Mouse (Mus musculus) hindbrain, embryonic 14.5 days (tissue): ENCODE data around the gene Atp2b4. TPM values are rescaled to one million over a fixed set of nuclear protein-coding genes. Genes with fewer than 3 reads are reported as not detected.

Experiments used
- ATAC-seq: fragments of 200-750 bp; cut with Nextera tagmentation; 2 replicates; pipeline ENCODE4 v1.8.0; 2017; ENCODE audit warnings: moderate number of reproducible peaks, mild to moderate bottlenecking, moderate TSS enrichment, moderate library complexity; ENCODE audit not compliant: low FRiP score
- DNase-seq: peaks from one replicate; pipeline ENCODE4 v3.0.0-alpha.2; 2015; ENCODE audit warnings: low spot score
- H3K27ac ChIP-seq: fragments of 300-500 bp; sonication (generic); 2 replicates; pipeline ENCODE4 v1.5.1; 2014; ENCODE audit warnings: mild to moderate bottlenecking, moderate library complexity
- H3K27me3 ChIP-seq: fragments of 300-500 bp; sonication (generic); 2 replicates; pipeline ENCODE4 v1.6.1; 2014; ENCODE audit warnings: mild to moderate bottlenecking, low read length, mixed read lengths; ENCODE audit not compliant: control insufficient read depth, insufficient read depth
- H3K36me3 ChIP-seq: fragments of 300-500 bp; sonication (generic); replicated peaks from 2 replicates; pipeline ENCODE4 v1.6.1; 2014; ENCODE audit not compliant: control insufficient read depth, insufficient read depth
- H3K4me1 ChIP-seq: fragments of 300-500 bp; sonication (generic); replicated peaks from 2 replicates; pipeline ENCODE4 v1.6.1; 2014; ENCODE audit warnings: antibody characterized with exemption, low read length, mixed read lengths; ENCODE audit not compliant: control insufficient read depth, insufficient read depth
- H3K4me2 ChIP-seq: fragments of 300-500 bp; sonication (generic); replicated peaks from 2 replicates; pipeline ENCODE4 v1.6.1; 2014; ENCODE audit warnings: mild to moderate bottlenecking, moderate library complexity
- H3K4me3 ChIP-seq: fragments of 300-500 bp; sonication (generic); replicated peaks from 2 replicates; pipeline ENCODE4 v1.5.1; 2014; ENCODE audit warnings: mild to moderate bottlenecking, low read length
- H3K9ac ChIP-seq: fragments of 300-500 bp; sonication (generic); 2 replicates; pipeline ENCODE4 v1.6.1; 2014
- H3K9me3 ChIP-seq: fragments of 300-500 bp; sonication (generic); 2 replicates; pipeline ENCODE4 v1.6.1; 2016; ENCODE audit warnings: low read length; ENCODE audit not compliant: control insufficient read depth
- WGBS: fragments of 180-500 bp; shearing (Covaris S2); extraction: QIAGEN DNeasy Blood & Tissue Kit; methylation state at CpG from one replicate; pipeline ENCODE4 v1.1.7; 2014; 5-methylcytosine and 5-hydroxymethylcytosine counted together
- microRNA-seq: library from miRNA; unstranded; fragments of <30 nt; microRNA quantifications from one replicate; pipeline ENCODE4, GENCODE M21; 2016
- polyA plus RNA-seq: library from polyadenylated mRNA; unstranded; fragments of >200 nt; fragmentation: Nextera tagmentation; extraction: Ambion mirVana; gene quantifications from 2 replicates; pipeline ENCODE4 v1.2.1, GENCODE M21; 2014

The Atp2b4 gene
- polyA plus RNA-seq, 1 experiment from 2014 or later: 23.3 TPM

DNA sequence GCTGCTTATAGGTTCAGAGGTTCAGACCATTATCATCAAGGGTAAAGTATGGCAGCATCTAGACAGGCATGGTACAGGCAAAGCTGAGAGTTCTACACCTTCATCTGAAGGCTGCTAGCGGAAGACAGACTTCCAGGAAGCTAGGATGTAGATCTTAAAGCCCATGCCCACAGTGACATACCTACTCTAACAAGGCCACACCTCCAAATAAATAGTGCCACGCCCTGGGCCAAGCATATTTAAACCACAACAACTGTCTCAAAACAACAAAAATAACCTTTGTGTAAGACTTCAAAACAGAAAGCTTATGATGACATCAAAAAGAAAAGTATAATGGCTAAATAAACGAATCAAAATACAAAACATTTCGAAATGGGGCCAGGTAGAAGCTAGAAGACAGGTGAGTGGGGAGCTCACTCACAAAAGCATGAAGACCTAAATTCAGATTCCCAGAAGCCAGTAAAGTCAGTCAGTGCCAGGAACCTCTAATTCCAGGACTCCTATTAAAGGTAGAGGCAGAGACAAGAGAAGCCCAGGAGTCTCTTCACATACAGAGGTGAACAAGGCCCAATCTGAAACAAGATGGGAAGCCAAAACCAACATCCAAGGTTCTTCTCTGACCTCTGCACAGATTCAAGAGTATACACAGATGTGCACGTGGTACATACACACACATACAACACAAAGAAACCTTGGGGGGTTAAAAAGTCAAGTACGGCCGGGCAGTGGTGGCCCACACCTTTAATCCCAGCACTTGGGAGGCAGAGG lies 150.4 kb downstream of the Atp2b4 start:
- Histone ChIP-seq H3K4me2 (no peak overlapping the region), H3K9me3 (no peaks in the 10 kb centered on the region), H3K27me3 (no peaks in the 10 kb centered on the region), H3K27ac (no peak overlapping the region), H3K4me1 (peaks cover 5% of the 10 kb centered on the region; the same call in 1 of the 2 replicates), H3K36me3 (peaks cover 32% of the 10 kb centered on the region), H3K4me3 (no peak overlapping the region), H3K9ac (no peak overlapping the region)
- ATAC-seq (no peak), DNase-seq (no peak)
- WGBS: 94% methylated on average over 7 of the region's 7 CpGs

Small RNA genes within 50 kb of the gene (microRNA-seq; reads per million reads assigned to microRNA genes)
- 1.5 reads per million for gene Mir6903

Other genes with a start within 250 kb of the Atp2b4 start
- 381 and 468 TPM in 2 replicates for gene Snrpe, start 190.8 kb downstream of the Atp2b4 start, polyA plus RNA-seq
- not detected in 2 replicates for gene Zbed6, start 140.2 kb downstream of the Atp2b4 start, polyA plus RNA-seq
- 5.3 and 5.6 TPM in 2 replicates for gene Gm38394, start 139.7 kb downstream of the Atp2b4 start, polyA plus RNA-seq
- gene Lax1, start 110.9 kb downstream of the Atp2b4 start, polyA plus RNA-seq: 0.13 TPM in 1 of 2 replicates, not detected in the other
- 3.2 TPM in 2 replicates for gene Optc, start 107.0 kb upstream of the Atp2b4 start, polyA plus RNA-seq
- 14.6 and 15.6 TPM in 2 replicates for gene Prelp, start 120.4 kb upstream of the Atp2b4 start, polyA plus RNA-seq
- gene Fmod, start 236.2 kb upstream of the Atp2b4 start, polyA plus RNA-seq: 5.3 and 6.2 TPM in 2 replicates